Mouse (Mus musculus) right cerebral cortex, postnatal 36 days (tissue): ENCODE data around the gene Dedd.

Experiments used
- DNase-seq, 2 experiments: peaks; one replicate each; pipeline ENCODE4 v3.0.0; 2022; ENCODE audit warnings: low spot score in 2 of 2, mixed read lengths in 1 of 2

Gene Dedd

DNA sequence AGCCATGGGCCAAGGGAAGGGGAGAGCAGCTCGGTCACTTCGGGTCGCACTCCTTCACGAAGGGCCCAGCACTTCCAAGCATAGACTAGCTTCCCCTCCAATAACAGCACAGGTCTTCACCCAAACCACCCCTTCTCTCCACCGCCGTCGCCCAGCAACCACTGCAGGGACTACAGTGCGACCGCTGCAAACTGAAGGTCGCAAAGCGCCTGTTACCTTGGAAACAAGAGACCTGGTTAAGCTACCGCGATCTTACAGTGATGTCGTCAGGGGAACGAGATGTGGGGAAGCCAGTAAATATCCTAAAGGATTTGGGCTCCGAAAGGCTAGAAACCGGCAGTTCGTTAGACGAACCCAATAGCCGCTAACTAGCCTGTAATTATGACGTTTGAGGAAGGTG lies 31.7 kb downstream of the Dedd start, which contains the start of gene Klhdc9:
Gene Klhdc9, minus strand, starts transcription at position 143 of the 400 bp plus-strand sequence.
- peak; percentile 86 to 90 for DNase-seq

DNA sequence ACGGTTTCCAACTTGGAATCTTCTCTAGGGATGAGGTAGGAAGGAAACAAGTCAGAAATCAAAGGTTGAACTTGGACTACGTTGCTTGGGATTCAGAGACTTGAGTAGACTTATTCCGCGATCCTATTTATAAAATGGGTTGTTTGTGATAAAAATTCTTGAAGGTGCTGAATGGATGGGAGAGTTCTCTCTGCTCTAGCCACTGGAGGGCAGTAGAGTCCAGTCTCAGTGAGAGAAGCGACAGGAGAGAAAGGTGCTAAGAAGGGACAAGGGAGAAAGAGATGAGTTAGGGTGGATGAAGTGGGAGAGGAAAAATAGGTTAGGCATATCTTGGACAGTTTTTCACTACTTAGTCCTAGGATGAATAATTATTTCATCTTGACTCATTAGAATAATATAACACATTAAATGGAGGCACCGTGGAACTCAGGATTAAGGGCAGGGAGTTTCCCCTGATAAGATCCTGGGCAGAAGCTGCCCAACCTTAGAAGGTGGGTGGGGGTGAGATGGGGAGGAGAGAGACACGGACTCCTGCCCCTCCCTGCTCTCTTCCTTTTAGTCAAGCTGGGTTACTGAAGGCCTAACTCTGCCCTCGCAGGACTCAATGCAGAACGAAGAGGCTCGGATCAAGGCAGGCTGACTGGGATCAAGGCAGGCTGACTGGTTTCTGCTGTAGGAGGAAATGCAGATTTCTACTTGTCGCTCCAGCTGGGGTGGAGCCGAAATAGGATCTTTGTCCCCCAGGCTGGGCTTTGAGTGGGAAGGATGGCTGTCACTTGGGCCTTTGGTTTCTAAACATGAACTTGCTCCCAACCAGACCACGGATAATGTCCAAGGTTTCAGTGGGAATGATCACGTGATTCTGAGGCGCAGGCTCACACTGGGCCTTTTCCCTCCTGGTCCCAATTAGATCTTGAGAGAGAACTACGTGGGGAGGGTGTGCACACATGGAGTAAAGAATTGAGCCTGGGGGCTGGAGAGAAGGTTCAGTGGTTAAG lies 32.5 kb downstream of the Dedd start:
- DNase-seq, result peak; percentile 26 to 56

DNA sequence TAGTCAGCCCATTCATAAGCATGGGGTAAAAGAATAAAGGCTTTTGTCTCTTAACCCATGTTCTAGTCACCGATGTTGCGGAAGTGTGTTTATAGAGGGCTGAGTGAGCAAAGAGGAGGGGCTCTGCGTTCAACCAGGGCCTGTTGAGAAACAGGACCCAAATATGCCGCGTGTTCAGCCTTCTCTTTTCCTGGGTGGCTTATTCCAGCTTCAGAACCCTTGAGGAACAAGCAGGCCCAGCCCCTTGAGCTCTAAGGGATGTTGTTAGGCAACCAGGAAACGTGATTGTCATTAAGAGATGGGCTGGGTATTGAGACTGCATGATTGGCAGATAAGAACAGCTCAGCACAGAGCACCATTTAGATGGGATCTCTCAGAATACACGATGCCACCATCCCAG lies 37.0 kb downstream of the Dedd start:
- no peak for DNase-seq

DNA sequence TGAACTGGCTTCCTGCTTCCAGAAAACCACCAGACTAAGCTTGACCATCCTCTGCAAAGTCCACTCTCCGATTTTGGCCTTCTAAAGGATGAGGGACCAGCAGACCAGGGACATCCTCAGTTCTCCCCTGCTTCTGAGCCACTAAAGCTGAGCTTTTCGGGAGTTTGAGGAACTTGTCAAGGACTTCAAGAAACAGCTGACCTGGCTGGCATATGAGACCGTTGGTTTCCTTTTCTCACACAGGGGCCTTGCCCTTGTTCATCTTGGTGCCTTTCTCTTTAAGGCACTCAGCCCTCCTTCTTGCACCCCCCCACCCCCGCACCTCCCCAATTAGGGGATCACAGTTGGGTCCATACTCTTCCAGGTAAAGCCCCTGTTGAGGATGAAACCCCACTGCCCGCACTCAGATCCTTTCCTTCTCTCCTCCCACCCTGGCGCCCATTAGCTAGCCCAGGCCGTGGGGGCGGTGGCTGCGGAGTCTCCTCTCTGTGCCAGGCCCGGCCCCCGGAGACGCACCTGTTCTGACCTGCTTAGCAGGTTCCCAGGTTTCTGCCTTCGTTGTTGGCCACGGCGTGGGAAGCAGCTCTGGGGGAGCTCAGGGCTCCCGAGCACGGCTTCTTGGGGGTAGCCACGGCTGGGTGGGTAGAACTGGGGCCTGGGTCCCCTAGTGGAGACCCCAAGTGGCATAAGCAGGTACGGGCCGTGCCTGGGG lies 41.1 kb downstream of the Dedd start, which contains the start of gene Nectin4:
Gene Nectin4, plus strand, starts transcription at position 255 of the 712 bp plus-strand sequence.
- no peak for DNase-seq

DNA sequence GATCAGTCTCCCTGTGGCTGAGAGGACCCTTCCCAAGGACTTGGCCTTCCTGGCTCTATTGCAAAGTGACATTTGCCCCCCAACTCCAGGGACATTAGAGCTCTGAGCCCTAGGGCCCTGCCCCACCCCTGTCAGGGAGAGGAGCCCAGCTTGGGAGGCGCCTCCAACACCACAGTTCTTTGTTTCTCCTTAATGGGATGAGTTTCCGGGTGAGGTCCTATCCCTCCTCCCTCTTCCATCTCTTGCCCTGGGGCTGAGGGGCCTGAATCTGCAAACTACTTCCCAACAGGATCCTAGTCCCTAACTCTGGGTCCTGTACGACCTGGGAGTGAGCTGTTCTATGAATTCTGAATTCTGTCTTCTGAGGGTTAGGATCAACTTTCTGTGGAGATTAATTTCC lies 43.9 kb downstream of the Dedd start:
- no peak for DNase-seq

DNA sequence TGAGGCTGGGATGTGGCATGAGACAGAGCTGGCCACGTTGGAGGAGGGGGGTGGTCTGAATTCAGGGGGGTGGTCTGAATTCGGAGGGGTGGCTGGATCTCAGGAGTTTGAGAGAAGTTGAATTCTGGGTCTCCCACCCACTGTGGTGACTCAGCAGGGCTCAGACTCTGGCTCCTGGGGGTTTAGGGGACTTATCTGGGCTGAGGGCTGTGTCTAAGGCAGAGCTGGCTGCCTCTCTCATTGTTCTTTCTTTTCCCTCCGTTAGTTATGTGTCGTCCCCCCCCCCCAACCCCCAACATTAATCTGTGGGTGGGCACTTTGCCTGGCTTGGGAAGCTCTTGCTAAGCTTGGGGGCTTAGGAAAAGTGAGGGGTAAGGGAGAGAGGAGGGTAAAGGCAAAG lies 45.0 kb downstream of the Dedd start:
- no peak for DNase-seq

DNA sequence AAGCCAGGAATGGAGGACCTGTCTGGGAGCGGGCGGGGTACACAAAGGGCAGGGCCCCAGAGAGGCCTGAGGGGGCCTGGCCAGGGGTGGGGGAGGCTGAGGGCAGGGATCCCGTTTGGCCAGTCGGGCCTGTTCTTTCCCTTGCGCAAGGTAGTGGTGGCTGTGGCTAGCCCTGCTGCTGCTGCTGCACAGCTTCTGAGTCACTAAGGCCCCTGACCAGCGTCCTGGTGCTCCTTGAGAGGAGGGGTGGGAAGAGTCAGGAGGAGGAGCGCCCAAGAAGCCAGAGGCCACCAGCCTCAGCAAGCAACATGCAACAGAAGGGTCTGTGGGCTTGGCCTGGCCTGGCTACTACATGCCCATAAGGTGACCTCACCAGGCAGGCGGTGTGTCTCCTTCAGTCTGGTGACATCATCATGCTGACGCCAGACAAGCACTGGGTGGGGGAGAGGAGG lies 46.7 kb downstream of the Dedd start:
- DNase-seq, result no peak

DNA sequence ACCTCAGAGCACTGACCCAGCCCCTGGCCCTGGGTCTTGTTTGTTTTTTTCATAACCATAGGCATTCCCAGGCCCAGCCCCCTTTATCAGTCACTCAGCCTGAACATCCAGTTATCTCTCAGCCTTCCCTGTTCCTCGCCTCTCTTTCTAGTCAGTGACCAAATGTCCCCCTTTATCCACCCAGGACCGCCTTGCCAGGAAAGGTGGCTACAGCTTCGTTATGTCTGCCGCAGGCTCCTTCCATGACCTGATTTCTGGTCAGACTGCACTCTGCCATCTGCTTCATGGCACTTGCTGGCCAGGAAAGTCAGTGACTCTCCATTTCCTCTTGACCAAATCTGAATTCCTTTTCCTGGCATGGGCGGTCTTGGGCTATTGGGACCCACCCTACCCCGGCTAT lies 49.4 kb downstream of the Dedd start:
- no peak for DNase-seq

DNA sequence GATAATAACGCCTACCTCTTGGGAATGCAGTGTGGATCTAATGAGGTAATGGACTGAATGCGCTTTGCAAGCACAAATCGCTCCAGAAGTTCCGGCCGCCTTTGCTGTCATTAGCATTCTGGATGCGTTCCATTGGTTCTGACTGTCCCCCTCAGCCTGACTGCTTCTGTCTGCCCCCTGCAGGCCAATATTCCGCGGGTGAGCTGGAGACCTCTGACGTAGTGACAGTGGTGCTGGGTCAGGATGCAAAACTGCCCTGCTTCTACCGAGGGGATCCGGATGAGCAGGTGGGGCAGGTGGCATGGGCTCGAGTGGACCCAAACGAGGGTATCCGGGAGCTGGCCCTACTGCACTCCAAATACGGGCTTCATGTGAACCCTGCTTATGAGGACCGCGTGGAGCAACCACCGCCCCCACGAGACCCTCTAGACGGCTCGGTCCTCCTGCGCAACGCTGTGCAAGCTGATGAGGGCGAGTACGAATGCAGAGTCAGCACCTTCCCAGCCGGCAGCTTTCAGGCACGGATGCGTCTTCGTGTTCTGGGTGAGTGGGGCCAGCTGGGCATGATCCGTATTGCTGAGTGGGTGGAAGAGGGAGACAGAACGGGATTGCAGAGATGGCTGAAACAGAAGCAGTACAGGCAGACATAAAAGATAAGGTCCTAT lies 51.1 kb downstream of the Dedd start:
- DNase-seq, result peak; percentile 46 to 60

DNA sequence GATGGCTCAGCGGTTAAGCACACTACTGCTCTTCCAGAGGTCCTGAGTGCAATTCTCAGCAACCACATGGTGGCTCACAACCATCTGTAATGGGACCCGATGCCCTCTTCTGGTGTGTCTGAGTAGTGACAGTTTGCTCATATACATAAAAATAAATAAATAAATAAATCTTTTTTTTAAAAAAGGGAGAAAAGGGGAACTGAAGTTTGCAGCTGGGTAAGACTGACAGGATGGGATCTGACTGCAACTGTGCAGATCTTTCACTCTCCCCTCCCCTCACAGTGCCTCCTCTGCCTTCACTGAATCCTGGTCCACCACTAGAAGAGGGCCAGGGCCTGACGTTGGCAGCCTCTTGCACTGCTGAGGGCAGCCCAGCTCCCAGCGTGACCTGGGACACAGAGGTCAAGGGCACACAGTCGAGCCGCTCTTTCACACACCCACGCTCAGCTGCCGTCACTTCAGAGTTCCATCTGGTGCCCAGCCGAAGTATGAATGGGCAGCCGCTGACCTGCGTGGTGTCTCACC lies 53.2 kb downstream of the Dedd start:
- no peak for DNase-seq

DNA sequence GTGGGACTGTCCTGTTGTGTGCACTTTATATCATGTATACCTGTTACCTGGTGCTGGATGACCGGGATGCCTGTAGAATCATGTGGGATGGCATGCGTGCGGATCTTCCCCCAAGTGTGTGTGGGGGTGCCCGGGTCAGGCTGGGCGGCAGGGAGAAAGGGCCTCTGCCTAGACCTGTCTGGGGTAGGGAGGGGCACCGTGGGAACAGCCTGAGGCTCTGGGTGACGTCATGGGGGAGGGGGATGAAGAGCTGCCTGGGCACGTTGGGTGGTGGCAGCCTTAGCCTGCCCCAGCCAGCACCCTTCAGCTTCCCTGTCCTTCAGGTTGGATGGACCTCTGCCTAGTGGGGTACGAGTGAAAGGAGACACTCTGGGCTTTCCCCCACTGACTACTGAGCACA lies 55.4 kb downstream of the Dedd start:
- DNase-seq, result no peak

DNA sequence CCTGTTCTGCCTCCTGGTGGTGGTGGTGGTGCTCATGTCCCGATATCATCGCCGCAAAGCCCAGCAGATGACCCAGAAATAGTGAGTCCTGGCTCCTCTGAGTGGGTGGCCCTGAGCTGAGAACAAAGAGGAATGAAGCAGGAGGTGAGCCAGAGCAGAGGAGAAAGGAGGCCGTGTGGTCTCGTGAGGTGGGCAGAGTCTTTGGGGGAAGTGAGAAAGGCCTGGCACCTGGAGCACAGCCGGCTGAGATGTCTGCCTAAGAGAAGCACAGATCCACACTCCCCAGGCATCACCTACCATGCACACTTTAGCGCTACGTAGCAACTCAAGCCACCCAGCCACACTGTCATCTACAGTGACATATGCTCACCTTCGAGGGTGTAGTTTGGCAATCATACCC lies 56.2 kb downstream of the Dedd start:
- no peak for DNase-seq

DNA sequence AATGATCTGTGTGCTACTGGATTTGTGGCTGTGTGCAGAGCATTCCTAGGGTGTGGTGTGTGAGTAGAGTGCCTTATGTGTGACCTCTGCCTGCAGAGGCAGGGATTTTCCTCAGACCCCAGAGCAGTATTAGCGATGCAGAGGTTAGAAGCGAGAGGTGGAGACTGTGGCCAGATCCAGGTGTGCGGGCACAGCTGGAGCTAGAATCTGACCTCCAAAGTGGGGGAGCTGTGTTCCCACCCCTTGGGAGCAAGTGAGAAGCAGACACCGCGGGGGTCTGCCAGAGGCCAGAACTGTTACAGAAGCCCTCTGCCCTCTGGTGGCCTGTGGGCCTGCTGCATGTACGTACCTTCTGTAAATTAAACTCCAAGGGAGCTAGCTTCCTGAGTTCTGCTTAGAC lies 58.2 kb downstream of the Dedd start:
- no peak for DNase-seq

DNA sequence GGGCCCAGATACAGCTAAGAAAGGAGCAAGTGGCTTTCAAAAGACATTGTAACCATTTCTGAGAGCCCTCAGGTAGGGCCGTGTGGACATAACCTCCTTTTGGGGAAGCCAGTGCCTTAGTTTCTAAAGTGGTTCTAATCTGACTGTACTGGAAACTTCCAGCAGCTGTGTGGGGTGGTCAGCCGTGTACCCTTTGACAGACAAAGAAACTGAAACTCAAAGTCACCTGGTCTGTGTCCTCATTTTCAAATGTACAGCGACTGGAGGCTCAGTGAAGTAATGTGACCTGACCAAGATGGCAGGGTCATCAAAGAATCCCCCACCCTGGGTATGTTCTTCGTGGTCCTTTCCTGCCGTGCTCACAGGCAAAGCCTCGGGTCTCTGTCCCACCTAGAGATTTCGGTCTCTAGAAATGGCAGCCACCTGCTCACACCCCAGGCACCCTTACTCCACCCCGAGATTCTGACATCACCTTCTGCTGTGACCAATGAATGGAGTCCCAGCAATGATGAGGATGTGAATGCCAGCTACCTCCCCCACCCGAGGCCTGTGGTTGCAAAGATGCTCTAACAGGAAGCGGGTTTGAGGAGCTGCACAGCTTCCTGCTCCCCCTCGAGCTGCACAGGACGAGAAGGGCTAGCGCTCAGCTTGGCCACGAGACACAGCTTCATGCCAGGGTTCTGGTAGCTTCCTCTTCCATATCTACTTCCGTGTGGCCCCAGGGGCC lies 59.6 kb downstream of the Dedd start, which contains the start of gene Arhgap30:
Gene Arhgap30, plus strand, starts transcription at position 579 of the 727 bp plus-strand sequence.
- DNase-seq, result no peak

DNA sequence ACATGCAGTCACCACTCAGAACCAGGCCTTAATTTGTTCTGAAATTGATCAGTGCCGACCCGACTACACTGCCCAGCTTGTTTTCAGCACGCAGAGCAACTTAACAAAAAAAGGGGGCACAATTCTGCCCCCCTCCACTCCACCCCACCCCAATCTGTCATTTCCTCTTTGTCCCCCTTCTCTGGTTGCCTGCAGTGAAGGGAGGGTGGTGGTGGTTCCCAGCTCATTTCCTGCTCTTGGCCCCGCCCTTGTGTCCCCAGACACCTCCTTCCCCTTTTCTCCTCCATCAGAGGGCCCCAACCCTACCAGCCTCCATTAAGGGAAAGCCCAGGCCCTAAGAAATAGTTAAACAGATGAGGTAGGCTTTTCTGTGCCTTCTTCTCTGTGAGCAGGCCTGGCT lies 61.2 kb downstream of the Dedd start:
- no peak for DNase-seq
